Mouse (Mus musculus) gastrocnemius, postnatal 36 days (tissue): ENCODE data around the gene Golga7b. TPM values are rescaled to one million over a fixed set of nuclear protein-coding genes. Genes with fewer than 3 reads are reported as not detected.

ENCODE experiments used
- DNase-seq, 2 experiments: peaks; one replicate each; pipeline ENCODE4 v3.0.0; 2022
- intact Hi-C: fragments of 180-260 bp; cut with DNase I; formaldehyde crosslinking; loops from one replicate; pipeline ENCODE4 v1.15.1; 2025
- long read RNA-seq, 2 experiments: library from polyadenylated mRNA; stranded (forward); transcript quantifications; one replicate each; pipeline ENCODE4 v2.0.0; 2021
- total RNA-seq, 2 experiments: library from RNA; stranded (reverse); gene quantifications; 2 replicates each; pipeline ENCODE4 v1.2.3; 2021

Golga7b gene
- total RNA-seq = 1 to 10 TPM; 2.0 to 3.2 TPM
- long read RNA-seq, experiment 1, partial matches to known transcripts = 0 of 6 reads
- long read RNA-seq, experiment 1, other reads (novel, unspliced or antisense) = 6 of 6 reads
- long read RNA-seq, experiment 2, partial matches to known transcripts = 0 of 3 reads
- long read RNA-seq, experiment 2, other reads (novel, unspliced or antisense) = 3 of 3 reads

GRCm38 (mm10) chr19:42247519-42247918 lies at the start of gene Golga7b:
TSS of gene Golga7b (plus strand) at chr19:42247574.
- intact Hi-C loops = no loop called here
- DNase-seq = no peak

DNA sequence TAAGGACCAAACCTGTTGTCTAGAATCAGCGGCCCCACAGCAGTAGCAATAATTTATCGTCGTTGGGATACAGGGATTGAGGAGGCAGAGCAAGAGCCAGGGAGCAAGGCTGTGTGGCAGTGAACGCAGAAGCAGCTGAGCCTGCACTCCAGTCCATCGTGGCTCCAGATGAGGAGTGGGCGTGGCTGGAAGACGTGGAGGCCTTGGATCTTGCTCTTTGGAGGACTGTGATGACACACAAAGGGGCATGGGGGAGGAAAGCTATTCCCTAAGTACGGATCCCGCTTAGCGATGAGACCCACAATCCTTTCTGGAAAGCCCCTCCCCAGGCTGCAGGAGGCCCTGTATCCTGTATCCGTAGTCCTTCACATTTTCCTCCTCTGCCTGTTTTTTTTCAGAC lies 49.3 kb upstream of the Golga7b start:
- intact Hi-C loops = loop anchor here (5.0 kb wide), 1 partner anchor 224 kb away; no protein-coding TSS in a partner anchor
- no peak for DNase-seq

GRCm38 (mm10) chr19:42201696-42202381 lies 45.5 kb upstream of the Golga7b start, which contains the start of gene Sfrp5:
TSS of gene Sfrp5 (minus strand) at chr19:42202252.
- no peak for DNase-seq
- intact Hi-C loops = no loop called here

DNA sequence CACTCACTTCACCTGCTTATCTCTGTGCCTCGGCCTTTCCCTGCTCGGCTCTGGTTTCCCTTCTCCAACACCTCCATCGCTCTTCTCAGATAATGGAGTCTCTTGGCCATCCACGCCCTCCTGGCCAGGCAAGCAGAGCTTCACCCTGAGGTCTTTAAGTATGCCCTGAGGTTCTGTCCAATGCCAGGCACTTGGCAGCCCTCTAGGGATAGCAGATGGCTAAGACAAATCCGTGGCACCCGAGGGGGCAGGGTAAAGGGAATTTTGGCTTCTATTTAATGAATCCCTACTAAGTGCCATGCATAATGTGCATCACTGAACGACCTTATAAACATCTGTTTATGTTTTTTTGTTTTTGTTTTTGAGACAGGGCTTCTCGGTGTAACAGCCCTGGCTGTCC lies 44.9 kb upstream of the Golga7b start:
- intact Hi-C loops = no loop called here
- DNase-seq = no peak

GRCm38 (mm10) chr19:42204306-42204705 lies 43.1 kb upstream of the Golga7b start:
- no peak for DNase-seq
- intact Hi-C loops = no loop called here

GRCm38 (mm10) chr19:42205201-42205600 lies 42.2 kb upstream of the Golga7b start:
- DNase-seq = no peak
- intact Hi-C loops = no loop called here

DNA sequence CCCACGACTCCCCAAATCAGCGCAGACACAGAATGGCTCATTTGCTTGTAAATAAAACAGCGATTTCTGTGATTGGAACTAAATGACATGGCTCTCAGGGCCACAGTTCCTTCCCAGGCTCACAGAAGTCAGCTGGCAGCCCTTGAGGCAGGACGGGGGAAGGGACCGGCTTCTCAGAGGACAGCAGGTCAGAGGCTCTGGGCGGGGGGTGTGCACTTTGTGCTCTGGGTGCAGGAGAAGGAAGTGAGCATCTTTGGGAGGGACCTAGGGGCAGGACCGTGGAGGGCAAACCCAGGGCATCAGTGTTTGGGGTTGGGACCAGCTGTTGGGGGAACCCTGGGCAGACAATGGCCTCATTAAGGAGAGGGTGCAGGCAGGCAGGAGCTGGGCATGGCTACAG lies 37.9 kb upstream of the Golga7b start:
- intact Hi-C loops = no loop called here
- no peak for DNase-seq

- DNase-seq = no peak
- intact Hi-C loops = no loop called here
These were observed 37.4 kb upstream of the Golga7b start for GRCm38 (mm10) chr19:42209976-42210375.

DNA sequence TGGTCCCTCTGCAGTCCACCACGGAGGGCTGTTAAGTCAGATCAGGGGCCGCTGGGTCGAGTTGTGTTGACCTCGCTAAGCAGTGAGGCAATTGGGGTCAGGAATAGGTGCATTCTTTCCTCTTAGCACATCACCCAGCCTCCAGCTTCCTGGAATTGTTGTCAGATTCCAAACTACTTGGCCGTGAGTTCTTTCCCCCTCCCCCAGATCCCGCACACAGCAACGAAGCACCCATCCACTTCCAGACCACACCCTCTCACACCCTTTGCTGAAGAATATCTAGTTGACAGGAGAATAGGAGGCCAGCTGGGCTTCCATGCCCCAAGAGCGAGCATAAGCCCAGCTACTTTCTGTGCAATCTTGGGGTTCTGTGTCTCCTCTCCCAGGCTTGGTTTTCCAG lies 35.4 kb upstream of the Golga7b start:
- intact Hi-C loops = no loop called here
- no peak for DNase-seq

GRCm38 (mm10) chr19:42214601-42215000 lies 32.8 kb upstream of the Golga7b start:
- intact Hi-C loops = no loop called here
- DNase-seq = no peak

DNA sequence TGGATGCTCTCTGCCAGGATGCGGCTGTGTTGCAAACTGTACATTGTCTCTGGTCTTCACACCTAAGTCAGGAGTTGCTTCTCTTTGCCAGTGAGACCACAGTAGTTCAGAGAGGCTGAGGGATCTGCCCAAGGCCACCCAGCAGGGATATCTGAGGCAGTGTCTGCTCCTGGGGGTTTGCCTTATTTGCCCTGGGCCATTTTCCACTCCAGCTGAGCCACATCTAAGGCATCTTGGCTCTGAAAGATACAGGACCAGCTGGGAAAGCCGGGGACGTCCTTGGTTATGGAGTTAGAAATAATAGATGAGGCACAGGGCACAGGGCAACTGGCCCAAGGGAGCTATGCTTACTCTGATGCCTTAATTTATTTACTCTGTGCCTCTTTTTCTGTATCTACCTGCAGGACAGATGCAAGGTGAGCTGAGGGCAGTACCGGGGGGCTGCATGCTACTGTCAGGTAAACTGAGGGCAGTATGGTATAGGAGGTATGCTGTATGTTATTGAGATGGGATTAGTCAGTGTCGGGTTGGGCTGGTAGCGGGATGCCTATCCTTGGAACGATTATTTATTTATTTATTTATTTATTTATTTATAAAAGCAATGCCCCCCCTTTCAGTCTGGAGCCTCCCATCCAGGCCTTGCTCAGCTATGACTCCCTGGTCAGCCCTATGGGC lies 30.5 kb upstream of the Golga7b start:
- intact Hi-C loops = loop anchor here (1.0 kb wide), 1 partner anchor 54 kb away; no protein-coding TSS in a partner anchor
- no peak for DNase-seq

- intact Hi-C loops = loop anchor here (1.0 kb wide), 1 partner anchor 54 kb away; no protein-coding TSS in a partner anchor
These were observed 30.0 kb upstream of the Golga7b start for GRCm38 (mm10) chr19:42217374-42217763.

DNA sequence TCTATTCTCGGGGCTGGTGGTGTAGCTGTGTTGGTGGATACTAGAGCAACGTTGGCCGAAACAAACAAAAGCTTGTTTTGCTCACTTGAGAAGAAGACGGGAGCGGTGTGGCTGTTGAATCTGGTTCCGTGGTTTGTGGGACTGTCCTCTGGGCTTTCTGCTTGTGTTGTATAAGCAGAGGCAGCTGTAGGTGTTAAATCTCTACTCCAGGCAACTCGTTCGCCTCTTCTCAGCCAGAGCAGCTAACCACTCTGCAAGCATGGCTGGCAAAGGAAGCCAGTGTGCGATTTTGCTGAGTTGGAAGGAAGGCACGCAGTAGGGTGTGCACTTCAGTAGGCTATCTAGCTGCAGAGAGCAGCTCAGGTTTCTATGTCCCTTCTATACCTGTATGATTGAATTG lies 20.9 kb upstream of the Golga7b start:
- intact Hi-C loops = no loop called here
- DNase-seq = no peak

More at GRCm38 (mm10) chr19:42217374-42217763, 30.0 kb upstream of the Golga7b start:
- DNase-seq = no peak

- intact Hi-C loops = no loop called here
- DNase-seq = no peak
These were observed 17.7 kb upstream of the Golga7b start for GRCm38 (mm10) chr19:42229499-42230287.

DNA sequence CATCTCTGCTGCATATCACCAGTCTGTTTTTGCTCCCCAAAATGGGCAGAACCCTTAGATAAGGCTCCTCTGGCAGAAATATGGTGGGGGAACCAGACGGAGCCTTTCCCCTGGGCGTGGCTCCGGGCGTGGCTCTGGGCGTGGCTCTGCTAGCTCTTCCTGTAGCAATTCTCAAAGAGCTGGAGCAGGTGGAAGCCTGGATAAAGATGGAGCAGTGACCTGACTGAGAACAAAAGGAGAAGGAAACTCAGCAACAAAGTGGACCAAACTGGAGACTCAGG lies 17.1 kb upstream of the Golga7b start:
- DNase-seq = no peak
- intact Hi-C loops = no loop called here

- intact Hi-C loops = no loop called here
- DNase-seq = peak; percentile 14 to 24
These were observed 16.4 kb upstream of the Golga7b start for GRCm38 (mm10) chr19:42230986-42231385.

- DNase-seq = peak; percentile 24 to 26
- intact Hi-C loops = no loop called here
These were observed 9.6 kb upstream of the Golga7b start for GRCm38 (mm10) chr19:42237602-42238340.

- intact Hi-C loops = no loop called here
- peak; percentile 29 to 42 for DNase-seq
These were observed 9.0 kb upstream of the Golga7b start for GRCm38 (mm10) chr19:42238341-42238715.

DNA sequence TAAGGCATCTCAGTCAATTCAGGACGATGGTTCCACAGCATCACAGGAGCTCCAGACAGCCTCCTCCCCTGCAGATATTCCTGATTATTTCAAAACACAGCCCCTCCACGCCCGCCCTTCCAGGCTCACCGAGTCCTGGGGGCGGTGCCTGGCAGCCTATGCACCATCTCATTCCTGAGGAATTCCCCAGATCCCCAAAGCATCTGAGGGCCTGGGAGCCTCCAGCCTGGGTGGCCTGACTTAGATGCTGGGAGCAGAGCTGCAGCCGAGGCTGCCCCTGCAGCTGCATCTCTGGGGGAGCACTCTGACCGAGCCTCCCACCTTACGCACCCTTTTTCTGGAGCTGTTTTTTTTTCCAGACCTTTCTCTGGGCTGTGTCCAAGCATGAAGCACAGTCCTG lies 6.5 kb upstream of the Golga7b start:
- DNase-seq = no peak
- intact Hi-C loops = no loop called here

DNA sequence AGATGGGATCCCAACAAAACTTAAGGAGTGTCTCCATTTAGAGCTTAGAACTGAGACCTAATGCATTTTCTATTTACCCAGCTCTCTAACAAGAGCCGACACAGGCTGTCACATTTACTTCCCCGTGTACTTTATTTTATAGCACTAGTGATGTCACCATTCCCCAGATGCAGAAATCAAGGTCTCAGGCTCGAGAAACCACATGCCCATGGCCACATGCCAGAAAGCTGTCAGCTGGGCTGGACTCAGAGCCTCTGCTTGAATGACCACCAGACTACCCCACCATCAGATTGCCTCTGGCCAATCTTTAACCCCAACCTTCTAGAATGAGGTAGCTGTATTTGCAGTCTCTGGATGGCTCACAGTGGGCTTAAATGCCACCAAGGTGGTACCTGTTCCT lies 4.0 kb upstream of the Golga7b start:
- intact Hi-C loops = no loop called here
- no peak for DNase-seq
